ENCODE assay signal across 8 mouse cellular contexts in the genomic region with DNA sequence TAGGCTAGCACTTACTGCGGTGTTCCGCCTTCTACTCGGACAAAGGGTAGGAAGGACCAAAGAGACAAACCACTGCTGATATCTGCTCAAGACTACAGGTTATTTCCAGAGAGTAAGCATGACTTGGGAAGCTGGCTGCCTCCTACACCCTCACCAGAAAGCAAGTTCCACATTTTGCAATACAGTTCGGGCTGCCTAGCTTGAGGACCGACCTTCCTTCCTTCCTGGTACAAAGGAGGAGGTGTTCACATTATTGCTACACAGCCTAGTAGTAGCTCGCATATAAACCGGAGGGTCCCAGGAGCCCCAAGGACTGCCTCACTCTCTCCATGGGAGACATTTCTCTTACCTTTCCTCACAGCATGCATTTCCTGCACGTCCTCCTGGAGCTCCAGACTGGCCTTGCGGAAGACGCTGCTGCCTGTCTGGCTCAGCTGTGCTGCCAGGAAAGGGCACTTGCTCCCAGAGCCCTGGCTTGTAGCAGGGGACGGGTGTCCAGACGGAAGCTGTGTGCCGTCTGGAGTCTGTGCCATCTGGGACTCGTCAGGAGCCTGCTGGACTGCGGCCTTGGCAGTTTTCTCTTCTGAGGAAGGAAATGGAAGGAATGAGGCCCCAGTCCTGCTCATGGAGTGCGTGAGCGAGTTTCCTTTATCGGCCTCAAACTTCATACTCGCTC. TPM values are rescaled to one million over a fixed set of nuclear protein-coding genes. Genes with fewer than 3 reads are reported as not detected.
DNase-seq lines count a peak whose midpoint lies in the region; ATAC-seq and TF ChIP-seq lines count a peak whose summit lies in the region.

No protein-coding gene starts in this region.

- peaks cover 16% of the 10 kb centered on the region for H3K4me1 ChIP-seq in hindbrain, embryonic 13.5 days (replicated peaks)
- peaks cover 13% of the 10 kb centered on the region for H3K4me1 ChIP-seq in hindbrain, embryonic 16.5 days (ENCODE audit: control insufficient read depth, insufficient read depth, low read depth, low read length)
- H3K4me1 ChIP-seq in cerebellum, adult 2 months (ENCODE audit: control insufficient read depth, insufficient read depth, low read length), result peaks cover 26% of the 10 kb centered on the region

- intact Hi-C loops in heart, postnatal 25 days (cut with DNase I), result no loop called here

- H3K4me3 ChIP-seq in hindbrain, embryonic 13.5 days, result no peak overlapping the region
- H3K4me3 ChIP-seq in hindbrain, embryonic 16.5 days (ENCODE audit: low read length), result no peak overlapping the region
- H3K4me3 ChIP-seq in cerebellum, adult 2 months (replicated peaks; ENCODE audit: insufficient read depth, low read depth, low read length), result no peak overlapping the region

- peak; percentile 85 to 93 for DNase-seq in cerebellum, adult 2 months
- DNase-seq in heart, postnatal 25 days (ENCODE audit: low spot score), result peak; percentile 32
- peak; percentile 78 for DNase-seq in lung, postnatal 10 days
- no peak for DNase-seq in left cerebral cortex, adult 11 months (ENCODE audit: low spot score)
- no peak for DNase-seq in urinary bladder, postnatal 10 days (ENCODE audit: low spot score)
- no peak for DNase-seq in layer of hippocampus, postnatal 10 days (ENCODE audit: low spot score in 2 of 2)

- no peak overlapping the region for H3K4me2 ChIP-seq in hindbrain, embryonic 13.5 days
- H3K4me2 ChIP-seq in hindbrain, embryonic 16.5 days (ENCODE audit: low read length), result no peak overlapping the region

- H3K36me3 ChIP-seq in hindbrain, embryonic 13.5 days, result peaks cover 59% of the 10 kb centered on the region
- H3K36me3 ChIP-seq in hindbrain, embryonic 16.5 days (ENCODE audit: control insufficient read depth, insufficient read depth, low read length), result peaks cover 23% of the 10 kb centered on the region

- TF ChIP-seq CTCF in cerebellum, adult 2 months (IDR thresholded peaks at IDR 0.05; ENCODE audit: borderline replicate concordance, insufficient read depth, low read depth, low read length), result no peak

- H3K27me3 ChIP-seq in hindbrain, embryonic 13.5 days, result no peaks in the 10 kb centered on the region
- H3K27me3 ChIP-seq in hindbrain, embryonic 16.5 days (replicated peaks; ENCODE audit: control insufficient read depth, insufficient read depth, low read length), result no peaks in the 10 kb centered on the region
- H3K27me3 ChIP-seq in cerebellum, adult 2 months (ENCODE audit: control insufficient read depth, insufficient read depth, low read length), result no peaks in the 10 kb centered on the region

- TF ChIP-seq POLR2A in cerebellum, adult 2 months (IDR thresholded peaks at IDR 0.05; ENCODE audit: borderline replicate concordance, insufficient read depth, low read length), result no peak

- 0 out of 2 replicates have a peak overlapping the region, but pooled peaks have one; percentile 6 for H3K9ac ChIP-seq in hindbrain, embryonic 13.5 days
- H3K9ac ChIP-seq in hindbrain, embryonic 16.5 days (ENCODE audit: low read depth, low read length), result no peak overlapping the region

- ATAC-seq in hindbrain, embryonic 13.5 days (ENCODE audit: low FRiP score), result no peak
- no peak for ATAC-seq in hindbrain, embryonic 16.5 days

- 81% methylated on average over 19 of the region's 19 CpGs for WGBS in hindbrain, embryonic 13.5 days
- whole genome bisulfite sequencing in hindbrain, embryonic 16.5 days, result 80% methylated on average over 19 of the region's 19 CpGs
- WGBS in cerebellum, adult 2 months, result 17% methylated on average over 19 of the region's 19 CpGs

- no peaks in the 10 kb centered on the region for H3K9me3 ChIP-seq in hindbrain, embryonic 13.5 days
- H3K9me3 ChIP-seq in hindbrain, embryonic 16.5 days (ENCODE audit: control insufficient read depth, low read length), result no peaks in the 10 kb centered on the region

- H3K27ac ChIP-seq in hindbrain, embryonic 13.5 days, result 0 out of 2 replicates have a peak overlapping the region, but pooled peaks have one; percentile 15
- H3K27ac ChIP-seq in hindbrain, embryonic 16.5 days (ENCODE audit: low read depth, low read length), result no peak overlapping the region
- H3K27ac ChIP-seq in cerebellum, adult 2 months (ENCODE audit: insufficient read depth, low read length), result peak overlapping the region; percentile 26

RNA-seq across cellular contexts. Expression of a gene that starts 5.5 kb away (rescaled TPM):
- 93.1 and 101 TPM in 2 replicates for polyA plus RNA-seq in hindbrain, embryonic 13.5 days (2015; fragmentation: Nextera tagmentation; extraction: Ambion mirVana)
- polyA plus RNA-seq in hindbrain, embryonic 16.5 days (2015; fragmentation: Nextera tagmentation; extraction: Ambion mirVana), result 105 and 112 TPM in 2 replicates
- 117 and 134 TPM in 2 replicates for polyA plus RNA-seq in cerebellum, adult 2 months (2012; rRNA removed)
- total RNA-seq in heart, postnatal 25 days (2021), result 100 to 1,000 TPM; 571 to 593 TPM
- 100 to 1,000 TPM; 139 TPM for total RNA-seq in layer of hippocampus, postnatal 10 days (2021)

RNA-seq across cellular contexts. Expression of a gene that starts 20.6 kb away (rescaled TPM):
- 0.04 and 0.05 TPM in 2 replicates for polyA plus RNA-seq in hindbrain, embryonic 13.5 days (2015; fragmentation: Nextera tagmentation; extraction: Ambion mirVana)
- polyA plus RNA-seq in hindbrain, embryonic 16.5 days (2015; fragmentation: Nextera tagmentation; extraction: Ambion mirVana), result 0.04 and 0.09 TPM in 2 replicates
- polyA plus RNA-seq in cerebellum, adult 2 months (2012; rRNA removed), result 0.31 and 0.57 TPM in 2 replicates
- total RNA-seq in heart, postnatal 25 days (2021), result under 1 TPM; 0.52 to 0.64 TPM
- 1 to 10 TPM; 1.2 to 1.4 TPM for total RNA-seq in layer of hippocampus, postnatal 10 days (2021)

RNA-seq across cellular contexts. Expression of a gene that starts 37.9 kb away (rescaled TPM):
- polyA plus RNA-seq in hindbrain, embryonic 13.5 days (2015; fragmentation: Nextera tagmentation; extraction: Ambion mirVana), result 8.9 and 9.2 TPM in 2 replicates
- polyA plus RNA-seq in hindbrain, embryonic 16.5 days (2015; fragmentation: Nextera tagmentation; extraction: Ambion mirVana), result 8.9 and 9.7 TPM in 2 replicates
- 3.9 and 4.4 TPM in 2 replicates for polyA plus RNA-seq in cerebellum, adult 2 months (2012; rRNA removed)
- 1 to 10 TPM; 3.3 to 3.4 TPM for total RNA-seq in heart, postnatal 25 days (2021)
- 10 to 100 TPM; 12.2 to 12.6 TPM for total RNA-seq in layer of hippocampus, postnatal 10 days (2021)

RNA-seq across cellular contexts. Expression of a gene that starts 40.0 kb away (rescaled TPM):
- 53.5 and 53.9 TPM in 2 replicates for polyA plus RNA-seq in hindbrain, embryonic 13.5 days (2015; fragmentation: Nextera tagmentation; extraction: Ambion mirVana)
- polyA plus RNA-seq in hindbrain, embryonic 16.5 days (2015; fragmentation: Nextera tagmentation; extraction: Ambion mirVana), result 49.9 and 50.3 TPM in 2 replicates
- 54.7 and 59.1 TPM in 2 replicates for polyA plus RNA-seq in cerebellum, adult 2 months (2012; rRNA removed)
- 100 to 1,000 TPM; 160 to 189 TPM for total RNA-seq in heart, postnatal 25 days (2021)
- 10 to 100 TPM; 40.8 to 41.3 TPM for total RNA-seq in layer of hippocampus, postnatal 10 days (2021)

RNA-seq across cellular contexts. Expression of a gene that starts 43.4 kb away (rescaled TPM):
- polyA plus RNA-seq in hindbrain, embryonic 13.5 days (2015; fragmentation: Nextera tagmentation; extraction: Ambion mirVana), result 16.6 and 19.0 TPM in 2 replicates
- 20.9 TPM in 2 replicates for polyA plus RNA-seq in hindbrain, embryonic 16.5 days (2015; fragmentation: Nextera tagmentation; extraction: Ambion mirVana)
- polyA plus RNA-seq in cerebellum, adult 2 months (2012; rRNA removed), result 36.0 and 38.9 TPM in 2 replicates
- total RNA-seq in heart, postnatal 25 days (2021), result 10 to 100 TPM; 10.0 to 12.2 TPM
- total RNA-seq in layer of hippocampus, postnatal 10 days (2021), result 10 to 100 TPM; 12.8 to 18.8 TPM

Comparison
In these comparisons a context has a peak if more than half of its experiments do, and no peak if none do; other contexts are left out.
1. DNase-seq: peak in cerebellum, adult 2 months (2 of 2), heart, postnatal 25 days (single experiment) and lung, postnatal 10 days (single experiment); none in left cerebral cortex, adult 11 months (single experiment), urinary bladder, postnatal 10 days (single experiment) and layer of hippocampus, postnatal 10 days (0 of 2).